Mouse (Mus musculus) midbrain, embryonic 11.5 days (tissue): ENCODE results near the gene St3gal6. TPM values are rescaled to one million over a fixed set of nuclear protein-coding genes. Genes with fewer than 3 reads are reported as not detected.

Source experiments
- ATAC-seq: fragments of 200-750 bp; cut with Nextera tagmentation; 2 replicates; pipeline ENCODE4 v1.8.0; 2017; ENCODE audit warnings: moderate TSS enrichment, moderate library complexity; ENCODE audit not compliant: low FRiP score
- DNase-seq: peaks from one replicate; pipeline ENCODE4 v3.0.0; 2015; ENCODE audit warnings: low spot score; ENCODE audit errors: missing footprints
- H3K27ac ChIP-seq: fragments of 300-500 bp; sonication (generic); 2 replicates; pipeline ENCODE4 v1.5.1; 2014; ENCODE audit warnings: low read depth, low read length
- H3K27me3 ChIP-seq: fragments of 300-500 bp; sonication (generic); 2 replicates; pipeline ENCODE4 v1.6.1; 2014; ENCODE audit warnings: mild to moderate bottlenecking, low read length, moderate library complexity, mixed read lengths; ENCODE audit not compliant: control insufficient read depth, insufficient read depth
- H3K36me3 ChIP-seq: fragments of 300-500 bp; sonication (generic); 2 replicates; pipeline ENCODE4 v1.6.1; 2014; ENCODE audit warnings: mild to moderate bottlenecking, low read length, moderate library complexity, mixed read lengths; ENCODE audit not compliant: control insufficient read depth, insufficient read depth
- H3K4me1 ChIP-seq: fragments of 300-500 bp; sonication (generic); 2 replicates; pipeline ENCODE4 v1.6.1; 2014; ENCODE audit warnings: low read length; ENCODE audit not compliant: control insufficient read depth, insufficient read depth
- H3K4me2 ChIP-seq: fragments of 300-500 bp; sonication (generic); 2 replicates; pipeline ENCODE4 v1.6.1; 2014; ENCODE audit warnings: mild to moderate bottlenecking, moderate library complexity
- H3K4me3 ChIP-seq: fragments of 300-500 bp; sonication (generic); 2 replicates; pipeline ENCODE4 v1.5.1; 2014; ENCODE audit warnings: low read depth, low read length
- H3K9ac ChIP-seq: fragments of 300-500 bp; sonication (generic); 2 replicates; pipeline ENCODE4 v1.6.1; 2014; ENCODE audit warnings: low read length
- H3K9me3 ChIP-seq: fragments of 300-500 bp; sonication (generic); 2 replicates; pipeline ENCODE4 v1.6.1; 2016; ENCODE audit warnings: low read length; ENCODE audit not compliant: control insufficient read depth
- WGBS: fragments of 180-500 bp; shearing (Covaris S2); extraction: QIAGEN DNeasy Blood & Tissue Kit; methylation state at CpG from one replicate; pipeline ENCODE4 v1.1.7; 2014; 5-methylcytosine and 5-hydroxymethylcytosine counted together
- polyA plus RNA-seq: library from polyadenylated mRNA; unstranded; fragments of >200 nt; fragmentation: Nextera tagmentation; extraction: Ambion mirVana; gene quantifications from 2 replicates; pipeline ENCODE4 v1.2.1, GENCODE M21; 2014

St3gal6 gene
- polyA plus RNA-seq, 1 experiment from 2014 or later: 11.8 TPM

DNA sequence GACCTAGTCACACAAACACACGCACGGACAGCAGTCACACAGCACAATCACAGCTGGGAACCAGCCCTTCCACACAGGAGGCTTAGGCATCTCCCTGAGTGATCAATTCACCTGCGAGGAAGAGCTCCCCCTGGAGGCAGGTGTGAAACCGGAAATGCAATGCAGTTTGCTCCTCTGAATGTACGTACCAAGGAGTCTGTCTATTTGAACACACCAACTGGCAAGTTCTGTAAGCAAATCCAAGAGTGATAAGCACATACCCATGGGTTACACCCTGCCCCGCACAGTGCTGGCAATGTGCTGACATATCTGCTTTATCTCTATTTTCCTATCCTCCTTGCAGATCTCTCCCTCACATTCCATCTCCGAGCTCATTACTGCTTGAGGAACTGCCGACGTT, 9.5 kb downstream of the St3gal6 start:
- Histone ChIP-seq H3K9ac (no peak overlapping the region), H3K4me1 (peaks cover 9% of the 10 kb centered on the region; the same call in 1 of the 2 replicates), H3K27me3 (no peaks in the 10 kb centered on the region), H3K4me2 (no peak overlapping the region), H3K9me3 (no peaks in the 10 kb centered on the region), H3K36me3 (no peaks in the 10 kb centered on the region), H3K27ac (no peak overlapping the region), H3K4me3 (no peak overlapping the region)
- ATAC-seq (no peak), DNase-seq (no peak)
- WGBS: 91% methylated on average over 9 of the region's 9 CpGs

DNA sequence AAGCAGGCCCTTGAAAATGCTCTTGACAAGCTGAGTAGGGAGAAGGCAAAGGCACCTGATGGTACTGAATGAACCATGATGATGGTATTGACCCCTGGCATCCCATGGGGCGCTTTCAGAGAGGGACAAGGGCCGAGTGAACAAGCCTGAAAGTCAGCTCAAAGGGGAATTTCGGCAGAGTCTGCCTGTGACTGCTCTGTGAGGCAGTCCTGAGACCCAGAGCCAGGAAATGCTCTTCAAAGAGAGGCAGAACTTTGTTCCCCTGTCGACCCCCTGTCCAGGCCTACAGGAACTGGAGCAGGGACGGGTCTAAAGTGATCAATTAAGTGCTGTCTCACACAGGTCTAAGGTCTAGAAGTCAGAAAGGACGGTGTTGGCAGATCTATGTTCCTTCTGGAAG, 10.3 kb downstream of the St3gal6 start:
- peaks cover 9% of the 10 kb centered on the region; the same call in 1 of the 2 replicates for H3K4me1 ChIP-seq
- no peaks in the 10 kb centered on the region for H3K9me3 ChIP-seq
- H3K4me3 ChIP-seq: no peak overlapping the region
- 39% methylated on average over 6 of the region's 6 CpGs for WGBS
- no peak overlapping the region for H3K4me2 ChIP-seq
- no peaks in the 10 kb centered on the region for H3K36me3 ChIP-seq
- DNase-seq: no peak
- no peaks in the 10 kb centered on the region for H3K27me3 ChIP-seq
- no peak overlapping the region for H3K9ac ChIP-seq
- ATAC-seq: no peak
- no peak overlapping the region; the same call in 1 of the 2 replicates for H3K27ac ChIP-seq

- DNase-seq: no peak
- Histone ChIP-seq H3K9me3 (no peaks in the 10 kb centered on the region), H3K9ac (peak overlapping the region; percentile 9; the same call in 1 of the 2 replicates), H3K4me3 (no peak overlapping the region), H3K4me2 (no peak overlapping the region), H3K27ac (no peak overlapping the region), H3K4me1 (peaks cover 9% of the 10 kb centered on the region; the same call in 1 of the 2 replicates), H3K27me3 (no peaks in the 10 kb centered on the region), H3K36me3 (no peaks in the 10 kb centered on the region)
- WGBS: 28% methylated on average over 3 of the region's 3 CpGs
- peak; percentile 45; the same call in 1 of the 2 replicates for ATAC-seq
Measured at GRCm38 (mm10) chr16:58512887-58513286, 11.2 kb downstream of the St3gal6 start.

DNA sequence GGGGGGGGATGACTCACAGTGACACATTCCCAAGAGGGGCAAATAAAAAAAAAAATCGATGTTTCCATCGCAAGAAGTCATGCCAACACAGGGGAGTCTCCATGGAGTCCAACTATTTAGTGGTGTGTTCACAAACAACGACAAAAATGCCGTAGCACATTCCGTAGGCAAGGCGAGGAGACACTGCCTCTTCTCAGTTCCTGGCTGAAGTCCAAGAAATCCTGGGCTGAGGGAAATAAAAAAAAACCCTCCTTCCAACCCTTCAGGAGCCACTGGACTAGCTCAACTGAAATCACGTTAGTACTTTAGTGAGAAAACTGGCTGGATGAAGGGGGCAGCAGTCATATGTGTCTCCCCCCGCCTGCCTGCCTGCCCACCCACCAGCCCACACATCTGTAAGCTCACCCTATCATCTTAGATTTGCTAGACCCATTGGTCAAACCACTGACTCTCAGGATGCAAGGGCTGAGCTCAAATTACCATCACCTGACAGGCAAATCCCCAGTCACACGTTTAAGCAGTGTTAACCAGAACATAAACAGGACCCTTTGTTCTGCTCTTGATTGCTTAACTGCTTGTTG, 11.8 kb downstream of the St3gal6 start:
- DNase-seq: no peak
- no peaks in the 10 kb centered on the region for H3K9me3 ChIP-seq
- H3K27ac ChIP-seq: no peak overlapping the region
- peaks cover 9% of the 10 kb centered on the region; the same call in 1 of the 2 replicates for H3K4me1 ChIP-seq
- no peaks in the 10 kb centered on the region for H3K36me3 ChIP-seq
- H3K27me3 ChIP-seq: no peaks in the 10 kb centered on the region
- 53% methylated on average over 9 of the region's 9 CpGs for WGBS
- no peak overlapping the region for H3K4me3 ChIP-seq
- H3K9ac ChIP-seq: no peak overlapping the region
- H3K4me2 ChIP-seq: no peak overlapping the region
- ATAC-seq: peak; percentile 30; the same call in 1 of the 2 replicates

DNA sequence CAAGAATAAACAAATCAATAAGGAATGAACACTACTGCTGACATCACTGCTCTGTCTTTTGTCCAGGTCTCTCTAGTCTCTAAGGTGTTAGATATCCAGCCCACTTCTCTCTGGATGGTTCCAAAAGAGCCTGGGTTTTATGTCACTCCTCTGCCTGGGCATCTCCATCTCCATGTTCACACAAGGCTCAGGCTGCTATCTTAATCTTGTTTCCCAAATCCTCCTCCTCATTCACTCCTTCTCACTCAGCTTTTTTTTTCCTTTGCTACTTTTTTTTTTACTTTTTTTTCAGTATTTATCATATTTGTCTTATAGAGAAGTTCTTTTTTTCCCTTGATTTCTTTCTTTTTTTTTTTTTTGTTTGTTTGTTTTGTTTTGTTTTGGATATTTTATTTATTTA, 19.1 kb downstream of the St3gal6 start:
- H3K9me3 ChIP-seq: no peaks in the 10 kb centered on the region
- H3K27ac ChIP-seq: no peak overlapping the region
- no peak overlapping the region for H3K4me2 ChIP-seq
- H3K9ac ChIP-seq: no peak overlapping the region
- ATAC-seq: no peak
- peaks cover 4% of the 10 kb centered on the region for H3K4me1 ChIP-seq
- H3K36me3 ChIP-seq: no peaks in the 10 kb centered on the region
- H3K4me3 ChIP-seq: no peak overlapping the region
- H3K27me3 ChIP-seq: no peaks in the 10 kb centered on the region
- DNase-seq: no peak

DNA sequence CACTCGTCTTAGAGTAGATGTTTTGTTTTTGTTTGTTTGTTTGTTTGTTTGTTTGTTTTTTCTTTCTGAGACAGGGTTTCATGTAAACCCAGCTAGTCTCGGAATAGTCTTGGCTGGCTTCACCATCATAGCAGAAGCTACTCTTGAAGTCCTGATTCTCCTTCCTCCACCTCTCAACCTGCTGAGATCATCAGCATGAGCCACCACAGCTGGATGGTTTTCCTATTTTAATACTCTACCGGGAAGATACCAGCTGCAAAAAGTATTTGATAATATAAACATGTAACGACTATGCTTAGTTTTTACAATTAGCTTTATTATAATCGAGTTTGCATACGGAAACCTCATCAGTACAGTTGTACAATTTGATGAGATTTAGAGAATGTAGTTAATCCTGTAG, 21.5 kb downstream of the St3gal6 start:
- H3K27ac ChIP-seq: no peak overlapping the region

GRCm38 (mm10) chr16:58501760-58502301, 22.2 kb downstream of the St3gal6 start:
- no peaks in the 10 kb centered on the region for H3K27me3 ChIP-seq
- H3K36me3 ChIP-seq: no peaks in the 10 kb centered on the region
- 39% methylated on average over 6 of the region's 6 CpGs for WGBS
- peaks cover 9% of the 10 kb centered on the region for H3K4me1 ChIP-seq
- ATAC-seq (peak; percentile 57; the same call in 1 of the 2 replicates), DNase-seq (no peak)
- no peak overlapping the region for H3K9ac ChIP-seq
- H3K4me2 ChIP-seq: no peak overlapping the region
- H3K4me3 ChIP-seq: no peak overlapping the region
- H3K27ac ChIP-seq: no peak overlapping the region
- no peaks in the 10 kb centered on the region for H3K9me3 ChIP-seq

More for the DNA sequence above, 21.5 kb downstream of the St3gal6 start:
- DNase-seq (no peak), ATAC-seq (no peak)
- 83% methylated on average over 6 of the region's 6 CpGs for WGBS
- H3K4me2 ChIP-seq: no peak overlapping the region
- H3K9me3 ChIP-seq: no peaks in the 10 kb centered on the region
- H3K36me3 ChIP-seq: no peaks in the 10 kb centered on the region
- H3K4me1 ChIP-seq: peaks cover 9% of the 10 kb centered on the region
- H3K4me3 ChIP-seq: no peak overlapping the region
- no peak overlapping the region for H3K9ac ChIP-seq
- no peaks in the 10 kb centered on the region for H3K27me3 ChIP-seq

- Histone ChIP-seq H3K36me3 (no peaks in the 10 kb centered on the region), H3K4me1 (peaks cover 9% of the 10 kb centered on the region), H3K9me3 (no peaks in the 10 kb centered on the region), H3K4me2 (no peak overlapping the region), H3K27ac (peak overlapping the region; percentile 35; the same call in 1 of the 2 replicates), H3K4me3 (no peak overlapping the region), H3K9ac (no peak overlapping the region), H3K27me3 (no peaks in the 10 kb centered on the region)
- DNase-seq (no peak), ATAC-seq (peak; percentile 31; the same call in 1 of the 2 replicates)
- 39% methylated on average over 5 of the region's 5 CpGs for WGBS
Measured at GRCm38 (mm10) chr16:58499650-58500049, 24.4 kb downstream of the St3gal6 start.

DNA sequence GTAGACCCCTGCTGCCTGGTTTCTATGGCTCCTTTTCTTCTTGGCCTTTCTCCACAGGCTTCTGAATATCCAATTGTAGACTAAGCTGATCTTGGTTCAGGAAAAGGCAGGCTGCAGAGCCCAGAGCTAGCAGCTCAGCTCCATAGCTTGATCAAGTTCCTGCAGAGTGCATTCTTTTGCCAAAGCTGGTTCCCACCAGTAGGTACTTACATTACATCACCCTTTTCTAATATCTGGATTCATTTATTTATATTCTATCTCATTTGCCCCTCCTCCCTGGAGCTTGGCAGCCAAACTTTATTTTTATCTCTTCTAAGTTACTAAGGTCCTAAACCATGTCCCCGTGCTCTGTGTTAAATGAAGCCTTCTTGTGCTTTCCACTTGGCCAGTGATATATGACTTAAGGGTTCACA, 24.9 kb downstream of the St3gal6 start:
- Histone ChIP-seq H3K4me2 (no peak overlapping the region), H3K9ac (no peak overlapping the region), H3K4me1 (peaks cover 9% of the 10 kb centered on the region), H3K27ac (peak overlapping the region; percentile 35; the same call in 1 of the 2 replicates), H3K4me3 (no peak overlapping the region), H3K9me3 (no peaks in the 10 kb centered on the region), H3K27me3 (no peaks in the 10 kb centered on the region), H3K36me3 (no peaks in the 10 kb centered on the region)
- ATAC-seq: peak; percentile 67
- DNase-seq: no peak
- 35% methylated on average over 1 of the region's 1 CpGs for WGBS
